Mouse (Mus musculus) stomach, postnatal 0 days (tissue): ENCODE measurements around the gene Glt28d2.
A peak's percentile ranks its signal among the peaks of the same experiment; 100 is the strongest.

Source experiments
- CTCF ChIP-seq: IDR thresholded peaks from 2 replicates; pipeline ENCODE4 v1.5.1; 2016; ENCODE audit warnings: antibody characterized with exemption, low read depth, mild to moderate bottlenecking, moderate library complexity
- EP300 ChIP-seq: optimal IDR thresholded peaks from 2 replicates; pipeline ENCODE3; 2016; ENCODE audit warnings: antibody characterized with exemption

- peak; percentile 78 for TF ChIP-seq CTCF
- TF ChIP-seq EP300, result no peak
These were observed 30.3 kb upstream of the Glt28d2 start for GRCm38 (mm10) chr3:85917600-85917999.
